Mouse (Mus musculus): Measurements from ENCODE around the gene Hba-a2.
A peak's percentile ranks its signal among the peaks of the same experiment; 100 is the strongest.
"Not testable (repeated sequence)": the region's sequence is repeated elsewhere in the genome, so short reads cannot be mapped to it uniquely, and the experiment has no call there.

- TF ChIP-seq POLR2A (IDR thresholded peaks at IDR 0.05; ENCODE audit: low read depth, low read length) = not testable (repeated sequence)
- TF ChIP-seq CTCF (IDR thresholded peaks at IDR 0.05; ENCODE audit: extremely low read depth, insufficient read length, insufficient replicate concordance, low read depth, low read length) = peak; percentile 77; the same call in 1 of the 2 replicates
These were observed 9.4 kb upstream of the Hba-a2 start, which contains the start of gene Hbq1b for GRCm38 (mm10) chr11:32286695-32287492.

Data from small intestine, adult 2 months (tissue).